Mouse (Mus musculus) yolk sac, embryonic 10.5 days (tissue): Measurements from ENCODE around the gene Ttc38.
"Not testable (repeated sequence)": the region's sequence is repeated elsewhere in the genome, so short reads cannot be mapped to it uniquely, and the experiment has no call there.

Source experiments
- DNase-seq: peaks from one replicate; pipeline ENCODE4 v3.0.0-alpha.2; 2017; ENCODE audit warnings: low spot score

The Ttc38 gene

GRCm38 (mm10) chr15:85826676-85827075 is 5.4 kb upstream of the Ttc38 start:
- no peak for DNase-seq

GRCm38 (mm10) chr15:85828071-85828470 is 4.0 kb upstream of the Ttc38 start:
- no peak for DNase-seq

- no peak for DNase-seq
Observed at GRCm38 (mm10) chr15:85829470-85829869, 2.6 kb upstream of the Ttc38 start.

GRCm38 (mm10) chr15:85832599-85832998 is 493 bp downstream of the Ttc38 start:
- DNase-seq, result peak; percentile 69

GRCm38 (mm10) chr15:85835335-85835734 is 3.2 kb downstream of the Ttc38 start:
- DNase-seq, result no peak

GRCm38 (mm10) chr15:85836887-85837286 is 4.8 kb downstream of the Ttc38 start:
- DNase-seq, result no peak

- DNase-seq, result peak; percentile 62
Observed at GRCm38 (mm10) chr15:85840983-85841382, 8.9 kb downstream of the Ttc38 start.

- DNase-seq, result no peak
Observed at GRCm38 (mm10) chr15:85841796-85842360, 9.8 kb downstream of the Ttc38 start.

GRCm38 (mm10) chr15:85845071-85845470 is 13.0 kb downstream of the Ttc38 start:
- DNase-seq, result no peak

- DNase-seq, result no peak
Observed at GRCm38 (mm10) chr15:85851656-85852392, 19.7 kb downstream of the Ttc38 start.

- no peak for DNase-seq
Observed at GRCm38 (mm10) chr15:85858980-85859489, 26.9 kb downstream of the Ttc38 start.

- DNase-seq, result peak; percentile 95
Observed at GRCm38 (mm10) chr15:85859490-85860031, 27.5 kb downstream of the Ttc38 start, which contains the start of gene Gtse1. Gene Gtse1 (plus strand): TSS chr15:85859745.

- DNase-seq, result not testable (repeated sequence)
Observed at GRCm38 (mm10) chr15:85865913-85866312, 33.8 kb downstream of the Ttc38 start.

- peak; percentile 48 for DNase-seq
Observed at GRCm38 (mm10) chr15:85867696-85868095, 35.6 kb downstream of the Ttc38 start.

GRCm38 (mm10) chr15:85877336-85877735 is 45.2 kb downstream of the Ttc38 start:
- DNase-seq, result no peak

- DNase-seq, result peak; percentile 92
Observed at GRCm38 (mm10) chr15:85878848-85879497, 46.9 kb downstream of the Ttc38 start, which contains the start of gene Trmu. Gene Trmu (plus strand): TSS chr15:85879312.

- DNase-seq, result no peak
Observed at GRCm38 (mm10) chr15:85879498-85879895, 47.4 kb downstream of the Ttc38 start.

- no peak for DNase-seq
Observed at GRCm38 (mm10) chr15:85885606-85886005, 53.5 kb downstream of the Ttc38 start.

GRCm38 (mm10) chr15:85889235-85889634 is 57.1 kb downstream of the Ttc38 start:
- no peak for DNase-seq

GRCm38 (mm10) chr15:85891971-85892370 is 59.9 kb downstream of the Ttc38 start:
- DNase-seq, result no peak

GRCm38 (mm10) chr15:85892498-85893118 is 60.5 kb downstream of the Ttc38 start:
- DNase-seq, result no peak

- DNase-seq, result no peak
Observed at GRCm38 (mm10) chr15:85893871-85894270, 61.8 kb downstream of the Ttc38 start.
